Mouse (Mus musculus) heart, postnatal 25 days (tissue): ENCODE measurements around the gene Hrh2. TPM values are rescaled to one million over a fixed set of nuclear protein-coding genes. Genes with fewer than 3 reads are reported as not detected.

Source experiments
- DNase-seq: peaks from one replicate; pipeline ENCODE4 v3.0.0; 2022; ENCODE audit warnings: low spot score
- intact Hi-C: fragments of 180-260 bp; cut with DNase I; formaldehyde crosslinking; loops from one replicate; pipeline ENCODE4 v1.15.1; 2025
- total RNA-seq, 2 experiments: library from RNA; stranded (reverse); gene quantifications; 2 replicates each; pipeline ENCODE4 v1.2.3; 2021

Gene Hrh2
- total RNA-seq, 2 experiments from 2014 or later = 0.10 to 0.28 TPM

- intact Hi-C loops = loop anchor here (5.0 to 10.0 kb wide), 2 partner anchors 50 to 62 kb away; no protein-coding TSS in a partner anchor
- no peak for DNase-seq
These were observed 17.2 kb upstream of the Hrh2 start for GRCm38 (mm10) chr13:54174703-54175102.

GRCm38 (mm10) chr13:54175426-54175825 lies 16.5 kb upstream of the Hrh2 start:
- intact Hi-C loops = loop anchor here (5.0 to 10.0 kb wide), 2 partner anchors 49 to 63 kb away; no protein-coding TSS in a partner anchor
- no peak for DNase-seq

- DNase-seq = no peak
- intact Hi-C loops = loop anchor here (5.0 to 10.0 kb wide), 2 partner anchors 48 to 64 kb away; no protein-coding TSS in a partner anchor
These were observed 15.4 kb upstream of the Hrh2 start for GRCm38 (mm10) chr13:54176406-54177020.

- DNase-seq = no peak
- intact Hi-C loops = loop anchor here (5.0 to 10.0 kb wide), 2 partner anchors 47 to 65 kb away; no protein-coding TSS in a partner anchor
These were observed 14.6 kb upstream of the Hrh2 start for GRCm38 (mm10) chr13:54177346-54177745.

GRCm38 (mm10) chr13:54178647-54179046 lies 13.3 kb upstream of the Hrh2 start:
- no peak for DNase-seq
- intact Hi-C loops = loop anchor here (5.0 to 10.0 kb wide), 2 partner anchors 46 to 66 kb away; no protein-coding TSS in a partner anchor

- intact Hi-C loops = loop anchor here (5.0 to 10.0 kb wide), 2 partner anchors 45 to 68 kb away; no protein-coding TSS in a partner anchor
- no peak for DNase-seq
These were observed 12.0 kb upstream of the Hrh2 start for GRCm38 (mm10) chr13:54179971-54180370.

- DNase-seq = peak; percentile 56
- intact Hi-C loops = no loop called here
These were observed 11.5 kb upstream of the Hrh2 start for GRCm38 (mm10) chr13:54180461-54180860.

GRCm38 (mm10) chr13:54181318-54181717 lies 10.6 kb upstream of the Hrh2 start:
- intact Hi-C loops = no loop called here
- no peak for DNase-seq

- intact Hi-C loops = no loop called here
- no peak for DNase-seq
These were observed 10.0 kb upstream of the Hrh2 start for GRCm38 (mm10) chr13:54181947-54182346.

GRCm38 (mm10) chr13:54186394-54186793 lies 5.5 kb upstream of the Hrh2 start:
- intact Hi-C loops = no loop called here
- no peak for DNase-seq

- intact Hi-C loops = no loop called here
- DNase-seq = no peak
These were observed 3.7 kb upstream of the Hrh2 start for GRCm38 (mm10) chr13:54188190-54188706.

- intact Hi-C loops = no loop called here
- no peak for DNase-seq
These were observed 2.0 kb upstream of the Hrh2 start for GRCm38 (mm10) chr13:54189896-54190295.

GRCm38 (mm10) chr13:54191181-54191580 lies 748 bp upstream of the Hrh2 start:
- intact Hi-C loops = no loop called here
- no peak for DNase-seq

- intact Hi-C loops = no loop called here
- no peak for DNase-seq
These were observed 1.7 kb downstream of the Hrh2 start for GRCm38 (mm10) chr13:54193580-54193979.

- no peak for DNase-seq
- intact Hi-C loops = no loop called here
These were observed 7.1 kb downstream of the Hrh2 start for GRCm38 (mm10) chr13:54199000-54199399.

GRCm38 (mm10) chr13:54202458-54202857 lies 10.5 kb downstream of the Hrh2 start:
- intact Hi-C loops = no loop called here
- no peak for DNase-seq

GRCm38 (mm10) chr13:54203419-54203818 lies 11.5 kb downstream of the Hrh2 start:
- no peak for DNase-seq
- intact Hi-C loops = no loop called here

GRCm38 (mm10) chr13:54205195-54205594 lies 13.3 kb downstream of the Hrh2 start:
- intact Hi-C loops = no loop called here
- DNase-seq = no peak

- intact Hi-C loops = no loop called here
- no peak for DNase-seq
These were observed 14.3 kb downstream of the Hrh2 start for GRCm38 (mm10) chr13:54206140-54206753.

GRCm38 (mm10) chr13:54209476-54210253 lies 17.7 kb downstream of the Hrh2 start:
- DNase-seq = no peak
- intact Hi-C loops = no loop called here
